Mouse (Mus musculus) lung, embryonic 16.5 days (tissue): Measurements from ENCODE around the gene Usp10. TPM values are rescaled to one million over a fixed set of nuclear protein-coding genes. Genes with fewer than 3 reads are reported as not detected.

ENCODE experiments used
- ATAC-seq: fragments of 200-750 bp; cut with Nextera tagmentation; 2 replicates; pipeline ENCODE4 v1.8.0; 2017; ENCODE audit warnings: low read depth, mild to moderate bottlenecking, moderate library complexity
- H3K27ac ChIP-seq: fragments of 300-500 bp; sonication (generic); 2 replicates; pipeline ENCODE4 v1.5.1; 2014; ENCODE audit warnings: mild to moderate bottlenecking, control low read depth, low read length
- H3K27me3 ChIP-seq: fragments of 300-500 bp; sonication (generic); 2 replicates; pipeline ENCODE4 v1.6.1; 2014; ENCODE audit warnings: low read depth, low read length, mixed read lengths; ENCODE audit not compliant: control insufficient read depth, insufficient read depth
- H3K36me3 ChIP-seq: fragments of 300-500 bp; sonication (generic); 2 replicates; pipeline ENCODE4 v1.6.1; 2014; ENCODE audit warnings: low read length; ENCODE audit not compliant: control insufficient read depth, insufficient read depth
- H3K4me1 ChIP-seq: fragments of 300-500 bp; sonication (generic); replicated peaks from 2 replicates; pipeline ENCODE4 v1.6.1; 2014; ENCODE audit warnings: low read length, mixed read lengths; ENCODE audit not compliant: control insufficient read depth, insufficient read depth
- H3K4me2 ChIP-seq: fragments of 300-500 bp; sonication (generic); 2 replicates; pipeline ENCODE4 v1.6.1; 2014; ENCODE audit warnings: low read depth, low read length, control low read depth
- H3K4me3 ChIP-seq: fragments of 300-500 bp; sonication (generic); 2 replicates; pipeline ENCODE4 v1.5.1; 2014; ENCODE audit warnings: mild to moderate bottlenecking, low read length, control low read depth
- H3K9ac ChIP-seq: fragments of 300-500 bp; sonication (generic); 2 replicates; pipeline ENCODE4 v1.6.1; 2014; ENCODE audit warnings: low read length, control low read depth
- H3K9me3 ChIP-seq: fragments of 300-500 bp; sonication (generic); 2 replicates; pipeline ENCODE4 v1.6.1; 2016; ENCODE audit warnings: low read length; ENCODE audit not compliant: control insufficient read depth
- WGBS: fragments of 180-500 bp; shearing (Covaris S2); extraction: QIAGEN DNeasy Blood & Tissue Kit; methylation state at CpG from one replicate; pipeline ENCODE4 v1.1.7; 2014; 5-methylcytosine and 5-hydroxymethylcytosine counted together
- polyA plus RNA-seq: library from polyadenylated mRNA; unstranded; fragments of >200 nt; fragmentation: Nextera tagmentation; extraction: Ambion mirVana; gene quantifications from 2 replicates; pipeline ENCODE4 v1.2.1, GENCODE M21; 2015

Usp10 gene
- polyA plus RNA-seq, 1 experiment from 2014 or later: 122 TPM

DNA sequence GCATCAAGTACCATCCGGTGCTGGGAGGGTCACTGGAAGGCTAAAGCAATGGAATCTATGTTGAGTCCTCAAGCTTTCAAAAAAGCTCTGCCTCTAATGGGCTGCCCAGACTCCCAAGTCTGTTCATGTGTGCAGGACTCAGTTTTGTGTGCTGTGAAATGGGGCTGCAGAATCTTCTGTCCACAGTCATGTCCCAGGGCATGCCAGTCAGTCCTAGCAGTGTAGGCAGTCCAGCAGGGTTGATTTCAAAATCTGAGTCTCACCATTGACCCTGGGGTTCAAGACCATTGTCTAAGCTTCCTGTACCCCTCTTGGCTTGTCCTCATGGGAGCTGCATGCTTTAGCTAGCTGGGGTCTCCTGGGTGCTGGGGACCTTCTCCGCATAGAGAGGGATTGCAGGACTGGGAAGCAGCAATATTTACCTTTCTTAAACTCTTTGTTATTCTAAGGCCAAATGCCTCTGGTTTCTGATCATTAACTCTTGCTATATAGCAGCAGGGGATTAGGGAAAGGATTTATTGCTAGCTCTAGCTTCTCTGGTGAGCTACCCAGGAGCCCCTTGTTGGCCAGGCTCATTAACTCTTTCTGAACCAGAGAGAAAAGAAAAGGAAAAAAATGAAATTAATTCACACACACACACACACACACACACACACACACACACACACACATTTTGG, 94.7 kb downstream of the Usp10 start:
- WGBS: 34% methylated on average over 2 of the region's 2 CpGs
- Histone ChIP-seq H3K27me3 (no peaks in the 10 kb centered on the region), H3K4me1 (peaks cover 7% of the 10 kb centered on the region), H3K4me2 (no peak overlapping the region), H3K9me3 (no peaks in the 10 kb centered on the region), H3K36me3 (no peaks in the 10 kb centered on the region), H3K27ac (no peak overlapping the region), H3K9ac (peak overlapping the region; percentile 22; the same call in 1 of the 2 replicates), H3K4me3 (no peak overlapping the region)
- ATAC-seq: no peak

GRCm38 (mm10) chr8:120006645-120007160, 96.5 kb downstream of the Usp10 start:
- no peak overlapping the region for H3K4me3 ChIP-seq
- no peak overlapping the region for H3K4me2 ChIP-seq
- no peaks in the 10 kb centered on the region for H3K9me3 ChIP-seq
- no peak overlapping the region for H3K27ac ChIP-seq
- WGBS: 37% methylated on average over 9 of the region's 9 CpGs
- no peak overlapping the region for H3K9ac ChIP-seq
- H3K4me1 ChIP-seq: peaks cover 7% of the 10 kb centered on the region
- no peaks in the 10 kb centered on the region for H3K36me3 ChIP-seq
- ATAC-seq: no peak
- no peaks in the 10 kb centered on the region for H3K27me3 ChIP-seq

Other genes starting within 250 kb of the Usp10 start
- gene Wfdc1, start 244.0 kb upstream of the Usp10 start, polyA plus RNA-seq: 10.8 and 13.0 TPM in 2 replicates
- 3.5 and 4.0 TPM in 2 replicates for gene Atp2c2, start 210.4 kb upstream of the Usp10 start, polyA plus RNA-seq
- gene Tldc1, start 131.9 kb upstream of the Usp10 start, polyA plus RNA-seq: 13.9 and 15.3 TPM in 2 replicates
- gene Cotl1, start 69.8 kb upstream of the Usp10 start, polyA plus RNA-seq: 78.4 and 88.5 TPM in 2 replicates
- gene Klhl36, start 48.1 kb upstream of the Usp10 start, polyA plus RNA-seq: 14.5 and 15.0 TPM in 2 replicates
- gene Gm20388, start 481 bp downstream of the Usp10 start, polyA plus RNA-seq: 10.3 TPM in 1 of 2 replicates, not detected in the other
- gene Crispld2, start 82.1 kb downstream of the Usp10 start, polyA plus RNA-seq: 8.4 and 9.3 TPM in 2 replicates
- 35.3 and 35.6 TPM in 2 replicates for gene Zdhhc7, start 191.1 kb downstream of the Usp10 start, polyA plus RNA-seq
- 8.5 and 10.4 TPM in 2 replicates for gene 6430548M08Rik, start 203.8 kb downstream of the Usp10 start, polyA plus RNA-seq